Mouse (Mus musculus): Measurements from ENCODE around the gene Mrpl44. TPM values are rescaled to one million over a fixed set of nuclear protein-coding genes. Genes with fewer than 3 reads are reported as not detected.

The Mrpl44 gene
- total and polyA plus RNA-seq, 3 experiments = 29.4 to 66.6 (median 61.5) TPM

- 84% methylated on average over 3 of the region's 3 CpGs for WGBS
- no peaks in the 10 kb centered on the region for H3K27me3 ChIP-seq (ENCODE audit: control insufficient read depth, insufficient read depth, low read length)
- TF ChIP-seq EP300 (IDR thresholded peaks at IDR 0.05; ENCODE audit: insufficient read depth, low read depth, low read length) (no peak), CTCF (IDR thresholded peaks at IDR 0.05) (peak; percentile 64)
- no peak for DNase-seq
- no peak overlapping the region for H3K4me3 ChIP-seq
- H3K9ac ChIP-seq (ENCODE audit: low read depth, low read length) = no peak overlapping the region
- H3K4me1 ChIP-seq (ENCODE audit: control insufficient read depth, insufficient read depth, low read length) = no peaks in the 10 kb centered on the region
- H3K36me3 ChIP-seq (ENCODE audit: control insufficient read depth, insufficient read depth, low read length) = 0 out of 2 replicates have a peak, but pooled peaks cover 2% of the 10 kb centered on the region
- no peak overlapping the region for H3K27ac ChIP-seq
- H3K79me2 ChIP-seq (replicated peaks; ENCODE audit: control insufficient read depth, insufficient read depth, low read length) = no peaks in the 10 kb centered on the region
- intact Hi-C loops (cut with DNase I) = loop anchor here (10.0 kb wide), 1 partner anchor 732 kb away; no protein-coding TSS in a partner anchor
Measured at GRCm38 (mm10) chr1:79782433-79782832, 6.6 kb downstream of the Mrpl44 start.

- H3K4me1 ChIP-seq (ENCODE audit: control insufficient read depth, insufficient read depth, low read length) = no peaks in the 10 kb centered on the region
- intact Hi-C loops (cut with DNase I) = loop anchor here (1.0 to 10.0 kb wide), 3 partner anchors 320 to 728 kb away; no protein-coding TSS in a partner anchor
- TF ChIP-seq CTCF (IDR thresholded peaks at IDR 0.05) = peak; percentile 73
- TF ChIP-seq POLR2A (IDR thresholded peaks at IDR 0.05; ENCODE audit: insufficient read depth, low read depth, low read length) = no peak
- H3K36me3 ChIP-seq (ENCODE audit: control insufficient read depth, insufficient read depth, low read length) = no peaks in the 10 kb centered on the region
- no peak overlapping the region for H3K4me3 ChIP-seq
- DNase-seq = peak; percentile 11 to 34
- WGBS = 53% methylated on average over 7 of the region's 7 CpGs
- no peaks in the 10 kb centered on the region for H3K27me3 ChIP-seq (ENCODE audit: control insufficient read depth, insufficient read depth, low read length)
- H3K9ac ChIP-seq (ENCODE audit: low read depth, low read length) = no peak overlapping the region
- no peak overlapping the region for H3K27ac ChIP-seq
- no peaks in the 10 kb centered on the region for H3K79me2 ChIP-seq (replicated peaks; ENCODE audit: control insufficient read depth, insufficient read depth, low read length)
Measured at GRCm38 (mm10) chr1:79786267-79786927, 10.6 kb downstream of the Mrpl44 start.

GRCm38 (mm10) chr1:79797084-79797483, 21.3 kb downstream of the Mrpl44 start:
- H3K4me1 ChIP-seq (ENCODE audit: control insufficient read depth, insufficient read depth, low read length) = no peaks in the 10 kb centered on the region
- no peak for TF ChIP-seq EP300 (IDR thresholded peaks at IDR 0.05; ENCODE audit: insufficient read depth, low read depth, low read length)
- TF ChIP-seq CTCF (IDR thresholded peaks at IDR 0.05) = no peak
- TF ChIP-seq POLR2A (IDR thresholded peaks at IDR 0.05; ENCODE audit: insufficient read depth, low read depth, low read length) = no peak
- H3K9ac ChIP-seq (ENCODE audit: low read depth, low read length) = no peak overlapping the region
- no peaks in the 10 kb centered on the region for H3K36me3 ChIP-seq (ENCODE audit: control insufficient read depth, insufficient read depth, low read length)
- no peak overlapping the region for H3K27ac ChIP-seq
- 55% methylated on average over 3 of the region's 3 CpGs for WGBS
- intact Hi-C loops (cut with DNase I) = no loop called here
- no peaks in the 10 kb centered on the region for H3K79me2 ChIP-seq (replicated peaks; ENCODE audit: control insufficient read depth, insufficient read depth, low read length)
- no peak for DNase-seq
- no peaks in the 10 kb centered on the region for H3K27me3 ChIP-seq (ENCODE audit: control insufficient read depth, insufficient read depth, low read length)
- no peak overlapping the region for H3K4me3 ChIP-seq

GRCm38 (mm10) chr1:79802858-79803427, 27.1 kb downstream of the Mrpl44 start:
- H3K4me1 ChIP-seq (ENCODE audit: control insufficient read depth, insufficient read depth, low read length) = no peaks in the 10 kb centered on the region
- 80% methylated on average over 11 of the region's 11 CpGs for WGBS
- H3K27me3 ChIP-seq (ENCODE audit: control insufficient read depth, insufficient read depth, low read length) = no peaks in the 10 kb centered on the region
- DNase-seq = no peak
- H3K4me3 ChIP-seq = no peak overlapping the region
- no peak overlapping the region for H3K9ac ChIP-seq (ENCODE audit: low read depth, low read length)
- H3K27ac ChIP-seq = no peak overlapping the region
- H3K79me2 ChIP-seq (replicated peaks; ENCODE audit: control insufficient read depth, insufficient read depth, low read length) = no peaks in the 10 kb centered on the region
- H3K36me3 ChIP-seq (ENCODE audit: control insufficient read depth, insufficient read depth, low read length) = no peaks in the 10 kb centered on the region
- intact Hi-C loops (cut with DNase I) = no loop called here
- TF ChIP-seq CTCF (IDR thresholded peaks at IDR 0.05) = no peak
- no peak for TF ChIP-seq POLR2A (IDR thresholded peaks at IDR 0.05; ENCODE audit: insufficient read depth, low read depth, low read length)
- TF ChIP-seq EP300 (IDR thresholded peaks at IDR 0.05; ENCODE audit: insufficient read depth, low read depth, low read length) = no peak

- no peak for TF ChIP-seq CTCF (IDR thresholded peaks at IDR 0.05)
- TF ChIP-seq EP300 (IDR thresholded peaks at IDR 0.05; ENCODE audit: insufficient read depth, low read depth, low read length) = no peak
- TF ChIP-seq POLR2A (IDR thresholded peaks at IDR 0.05; ENCODE audit: insufficient read depth, low read depth, low read length) = no peak
- Histone ChIP-seq H3K79me2 (replicated peaks; ENCODE audit: control insufficient read depth, insufficient read depth, low read length) (no peaks in the 10 kb centered on the region), H3K27me3 (ENCODE audit: control insufficient read depth, insufficient read depth, low read length) (no peaks in the 10 kb centered on the region), H3K4me3 (no peak overlapping the region), H3K27ac (no peak overlapping the region), H3K36me3 (ENCODE audit: control insufficient read depth, insufficient read depth, low read length) (no peaks in the 10 kb centered on the region), H3K4me1 (ENCODE audit: control insufficient read depth, insufficient read depth, low read length) (no peaks in the 10 kb centered on the region), H3K9ac (ENCODE audit: low read depth, low read length) (no peak overlapping the region)
- whole genome bisulfite sequencing = 83% methylated on average over 7 of the region's 7 CpGs
- DNase-seq = no peak
- intact Hi-C loops (cut with DNase I) = no loop called here
Measured at GRCm38 (mm10) chr1:79803614-79804013, 27.8 kb downstream of the Mrpl44 start.

- DNase-seq = no peak
- H3K9ac ChIP-seq (ENCODE audit: low read depth, low read length) = no peak overlapping the region
- intact Hi-C loops (cut with DNase I) = loop anchor here (5.0 kb wide), 1 partner anchor 80 kb away; no protein-coding TSS in a partner anchor
- no peak for TF ChIP-seq POLR2A (IDR thresholded peaks at IDR 0.05; ENCODE audit: insufficient read depth, low read depth, low read length)
- no peak for TF ChIP-seq EP300 (IDR thresholded peaks at IDR 0.05; ENCODE audit: insufficient read depth, low read depth, low read length)
- no peak for TF ChIP-seq CTCF (IDR thresholded peaks at IDR 0.05)
- no peaks in the 10 kb centered on the region for H3K27me3 ChIP-seq (ENCODE audit: control insufficient read depth, insufficient read depth, low read length)
- no peaks in the 10 kb centered on the region for H3K79me2 ChIP-seq (replicated peaks; ENCODE audit: control insufficient read depth, insufficient read depth, low read length)
- WGBS = 56% methylated on average over 5 of the region's 5 CpGs
- no peaks in the 10 kb centered on the region for H3K36me3 ChIP-seq (ENCODE audit: control insufficient read depth, insufficient read depth, low read length)
- no peak overlapping the region for H3K27ac ChIP-seq
- H3K4me3 ChIP-seq = no peak overlapping the region
- H3K4me1 ChIP-seq (ENCODE audit: control insufficient read depth, insufficient read depth, low read length) = no peaks in the 10 kb centered on the region
Measured at GRCm38 (mm10) chr1:79806865-79807264, 31.0 kb downstream of the Mrpl44 start.

Data from heart, adult 2 months (tissue).